Mouse (Mus musculus) intestine, embryonic 14.5 days (tissue): ENCODE results near the gene Aifm3. TPM values are rescaled to one million over a fixed set of nuclear protein-coding genes. Genes with fewer than 3 reads are reported as not detected.
A peak's percentile ranks its signal among the peaks of the same experiment; 100 is the strongest.

ENCODE experiments used
- ATAC-seq: fragments of 200-750 bp; cut with Nextera tagmentation; replicated peaks from 2 replicates; pipeline ENCODE4 v1.8.0; 2017; ENCODE audit warnings: low read depth, moderate number of reproducible peaks, moderate TSS enrichment, moderate library complexity; ENCODE audit not compliant: low FRiP score, low TSS enrichment
- DNase-seq: peaks from one replicate; pipeline ENCODE4 v3.0.0-alpha.2; 2018; ENCODE audit warnings: low spot score
- H3K27ac ChIP-seq: fragments of 300-500 bp; sonication (generic); 2 replicates; pipeline ENCODE4 v1.5.1; 2014; ENCODE audit warnings: low read depth, mild to moderate bottlenecking, control low read depth
- H3K27me3 ChIP-seq: fragments of 300-500 bp; sonication (generic); replicated peaks from 2 replicates; pipeline ENCODE4 v1.6.1; 2014; ENCODE audit warnings: low read length, control low read depth; ENCODE audit not compliant: control insufficient read depth, insufficient read depth
- H3K36me3 ChIP-seq: fragments of 300-500 bp; sonication (generic); 2 replicates; pipeline ENCODE4 v1.6.1; 2014; ENCODE audit warnings: low read length, control low read depth; ENCODE audit not compliant: control insufficient read depth, insufficient read depth
- H3K4me1 ChIP-seq: fragments of 300-500 bp; sonication (generic); replicated peaks from 2 replicates; pipeline ENCODE4 v1.6.1; 2014; ENCODE audit warnings: low read length, control low read depth, mixed read lengths; ENCODE audit not compliant: control insufficient read depth, insufficient read depth
- H3K4me2 ChIP-seq: fragments of 300-500 bp; sonication (generic); 2 replicates; pipeline ENCODE4 v1.6.1; 2014; ENCODE audit warnings: low read length
- H3K4me3 ChIP-seq: fragments of 300-500 bp; sonication (generic); 2 replicates; pipeline ENCODE4 v1.5.1; 2014; ENCODE audit warnings: low read depth, low read length, control low read depth, mixed read lengths
- H3K9ac ChIP-seq: fragments of 300-500 bp; sonication (generic); 2 replicates; pipeline ENCODE4 v1.6.1; 2014; ENCODE audit warnings: mild to moderate bottlenecking, low read length
- H3K9me3 ChIP-seq: fragments of 300-500 bp; sonication (generic); 2 replicates; pipeline ENCODE4 v1.6.1; 2016; ENCODE audit warnings: low read length, control low read depth; ENCODE audit not compliant: control insufficient read depth
- WGBS: fragments of 180-500 bp; shearing (Covaris S2); extraction: QIAGEN DNeasy Blood & Tissue Kit; methylation state at CpG from one replicate; pipeline ENCODE4 v1.1.7; 2014; 5-methylcytosine and 5-hydroxymethylcytosine counted together
- polyA plus RNA-seq: library from polyadenylated mRNA; unstranded; fragments of >200 nt; fragmentation: Nextera tagmentation; extraction: Ambion mirVana; gene quantifications from 2 replicates; pipeline ENCODE4 v1.2.1, GENCODE M21; 2014

The Aifm3 gene
- 3.2 and 3.3 TPM in 2 replicates for polyA plus RNA-seq

GRCm38 (mm10) chr16:17489469-17490111 is at the start of gene Aifm3:
Gene Aifm3 (plus strand): TSS chr16:17489611.
- peaks cover 32% of the 10 kb centered on the region for H3K36me3 ChIP-seq
- peaks cover 15% of the 10 kb centered on the region; the same call in 1 of the 2 replicates for H3K27me3 ChIP-seq
- peak within 1 kb of the TSS; percentile 82 for H3K4me2 ChIP-seq
- WGBS, result 1% methylated on average over 47 of the region's 47 CpGs
- H3K4me3 ChIP-seq, result peak within 1 kb of the TSS; percentile 45
- H3K9me3 ChIP-seq, result no peaks in the 10 kb centered on the region
- peak within 1 kb of the TSS; percentile 54 for H3K9ac ChIP-seq
- ATAC-seq, result peak; percentile 88
- peak; percentile 76 for DNase-seq
- H3K4me1 ChIP-seq, result peaks cover 9% of the 10 kb centered on the region
- H3K27ac ChIP-seq, result no peak within 1 kb of the TSS

- Histone ChIP-seq H3K4me2 (peak within 1 kb of the TSS; percentile 67), H3K27me3 (no peaks in the 10 kb centered on the region), H3K9me3 (no peaks in the 10 kb centered on the region), H3K27ac (peak within 1 kb of the TSS; percentile 93), H3K36me3 (peaks cover 15% of the 10 kb centered on the region), H3K4me1 (peaks cover 13% of the 10 kb centered on the region), H3K9ac (peak within 1 kb of the TSS; percentile 87), H3K4me3 (peak within 1 kb of the TSS; percentile 97)
- ATAC-seq (peak; percentile 96), DNase-seq (peak; percentile 97)
- WGBS, result under 1% methylated on average over 62 of the region's 63 CpGs
These were observed 37.7 kb upstream of the Aifm3 start, which contains the start of gene Crkl for GRCm38 (mm10) chr16:17451541-17452372. Gene Crkl (plus strand): TSS chr16:17451987.

GRCm38 (mm10) chr16:17452373-17452715 is 37.1 kb upstream of the Aifm3 start:
- DNase-seq (no peak), ATAC-seq (peak; percentile 29; the same call in 1 of the 2 replicates)
- 0% methylated on average over 24 of the region's 24 CpGs for WGBS
- H3K9ac ChIP-seq, result peak overlapping the region; percentile 87
- H3K4me1 ChIP-seq, result peaks cover 13% of the 10 kb centered on the region
- no peaks in the 10 kb centered on the region for H3K27me3 ChIP-seq
- peak overlapping the region; percentile 51 for H3K4me2 ChIP-seq
- H3K9me3 ChIP-seq, result no peaks in the 10 kb centered on the region
- peak overlapping the region; percentile 93 for H3K27ac ChIP-seq
- H3K4me3 ChIP-seq, result peak overlapping the region; percentile 97
- H3K36me3 ChIP-seq, result peaks cover 19% of the 10 kb centered on the region

- ATAC-seq, result no peak
- Histone ChIP-seq H3K4me1 (peaks cover 13% of the 10 kb centered on the region), H3K9ac (no peak overlapping the region), H3K27ac (no peak overlapping the region), H3K27me3 (no peaks in the 10 kb centered on the region), H3K9me3 (no peaks in the 10 kb centered on the region), H3K36me3 (peaks cover 24% of the 10 kb centered on the region), H3K4me3 (no peak overlapping the region), H3K4me2 (no peak overlapping the region)
- WGBS, result 96% methylated on average over 1 of the region's 1 CpGs
- no peak for DNase-seq
These were observed 32.5 kb upstream of the Aifm3 start for GRCm38 (mm10) chr16:17456901-17457300.

GRCm38 (mm10) chr16:17460254-17460653 is 29.2 kb upstream of the Aifm3 start:
- Histone ChIP-seq H3K27me3 (no peaks in the 10 kb centered on the region), H3K27ac (no peak overlapping the region), H3K4me2 (no peak overlapping the region), H3K36me3 (peaks cover 33% of the 10 kb centered on the region), H3K9me3 (no peaks in the 10 kb centered on the region), H3K9ac (no peak overlapping the region), H3K4me3 (no peak overlapping the region), H3K4me1 (0 out of 2 replicates have a peak, but pooled peaks cover 7% of the 10 kb centered on the region)
- ATAC-seq, result no peak
- 90% methylated on average over 4 of the region's 4 CpGs for WGBS
- no peak for DNase-seq

DNA sequence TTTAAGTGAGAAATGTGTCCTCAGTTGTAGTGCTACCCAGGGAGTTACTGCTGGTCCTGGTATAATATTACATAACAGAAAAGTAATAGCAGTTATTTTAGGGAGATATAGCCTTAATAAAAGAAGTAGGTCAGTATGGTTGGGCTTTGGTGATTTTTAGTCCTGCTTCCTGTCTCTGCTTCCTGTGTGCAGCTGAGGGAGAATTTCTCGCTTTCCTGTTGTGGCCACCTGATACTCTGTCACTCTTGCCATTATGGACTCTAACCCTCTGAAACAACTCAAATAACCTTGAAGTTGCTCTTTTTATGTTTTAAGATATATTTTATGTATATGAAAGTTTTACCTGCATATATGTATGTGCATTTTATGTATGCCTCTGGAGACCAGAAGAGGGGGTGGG is 27.8 kb upstream of the Aifm3 start:
- Histone ChIP-seq H3K27me3 (no peaks in the 10 kb centered on the region), H3K4me1 (no peaks in the 10 kb centered on the region), H3K4me2 (no peak overlapping the region), H3K4me3 (no peak overlapping the region), H3K9me3 (no peaks in the 10 kb centered on the region), H3K9ac (no peak overlapping the region), H3K36me3 (peaks cover 24% of the 10 kb centered on the region), H3K27ac (no peak overlapping the region)
- ATAC-seq (no peak), DNase-seq (no peak)
- 87% methylated on average over 1 of the region's 1 CpGs for whole genome bisulfite sequencing

DNA sequence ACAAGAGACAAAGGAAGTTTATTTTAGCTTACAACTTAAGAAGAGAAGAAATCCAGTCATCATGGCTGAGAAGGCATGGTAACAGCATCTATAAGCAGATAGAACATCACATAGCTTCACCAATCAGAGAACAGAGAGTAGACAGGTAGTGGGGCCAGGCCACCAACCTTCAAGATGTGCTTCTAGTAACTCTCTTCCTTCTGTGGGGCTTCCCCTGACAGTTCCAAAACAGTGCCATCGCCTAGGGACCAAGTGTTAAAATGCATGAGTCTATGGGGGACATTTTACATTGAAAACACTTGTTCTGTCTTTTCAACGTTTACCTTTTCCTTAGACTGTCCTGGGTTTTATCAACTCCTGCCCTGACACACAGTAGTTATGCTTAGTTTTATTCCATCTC is 26.2 kb upstream of the Aifm3 start:
- 69% methylated on average over 2 of the region's 2 CpGs for WGBS
- no peak for DNase-seq
- H3K4me2 ChIP-seq, result no peak overlapping the region

DNA sequence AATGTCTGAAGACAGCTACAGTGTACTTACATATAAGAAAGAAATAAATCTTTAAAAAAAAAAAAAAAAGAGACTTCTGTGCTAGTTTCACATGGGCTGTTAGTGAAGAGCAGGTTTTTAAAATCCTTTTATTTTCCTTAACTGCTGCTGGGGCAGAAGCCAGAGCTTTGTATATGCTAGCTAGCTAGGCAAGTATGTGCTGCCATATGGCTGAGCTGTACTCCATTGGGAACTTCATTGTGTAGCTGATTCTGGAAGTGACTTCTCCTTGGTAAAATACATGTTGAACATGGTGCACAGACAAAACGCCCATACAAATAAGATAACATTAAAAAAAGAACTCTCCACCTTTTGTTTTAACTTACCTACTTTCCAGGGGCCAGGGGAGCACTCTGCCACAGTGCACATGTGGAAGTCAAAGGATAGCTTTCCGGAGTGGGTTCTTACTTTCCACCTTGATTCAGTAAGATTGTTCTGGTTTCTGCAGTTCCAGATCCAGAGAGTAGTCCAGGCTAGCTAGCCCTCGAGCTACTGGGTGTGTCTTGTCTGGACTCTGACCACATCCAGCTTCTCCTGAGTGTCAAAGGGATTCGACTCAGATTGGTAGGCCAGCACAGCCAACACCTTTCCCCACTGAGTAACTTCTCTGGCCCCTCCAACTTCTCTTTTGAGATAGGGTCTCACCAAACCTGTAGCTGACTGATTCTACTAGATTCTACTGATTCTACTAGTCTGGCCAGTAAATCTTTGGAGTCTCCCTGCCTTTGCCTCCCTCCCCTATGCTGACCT is 22.3 kb upstream of the Aifm3 start:
- Histone ChIP-seq H3K27me3 (no peaks in the 10 kb centered on the region), H3K27ac (no peak overlapping the region), H3K4me1 (no peaks in the 10 kb centered on the region), H3K4me3 (no peak overlapping the region), H3K4me2 (no peak overlapping the region), H3K36me3 (peaks cover 48% of the 10 kb centered on the region), H3K9ac (no peak overlapping the region), H3K9me3 (no peaks in the 10 kb centered on the region)
- ATAC-seq (no peak), DNase-seq (no peak)
- 79% methylated on average over 4 of the region's 4 CpGs for WGBS

More for the DNA sequence above, 26.2 kb upstream of the Aifm3 start:
- Histone ChIP-seq H3K27me3 (no peaks in the 10 kb centered on the region), H3K4me3 (no peak overlapping the region), H3K36me3 (peaks cover 15% of the 10 kb centered on the region), H3K27ac (no peak overlapping the region), H3K9me3 (no peaks in the 10 kb centered on the region), H3K4me1 (no peaks in the 10 kb centered on the region), H3K9ac (no peak overlapping the region)
- ATAC-seq, result no peak
